In genomic region chr8:56550558-56551360, GRCm38 (mm10) we compare ENCODE assay signal across 8 mouse cellular contexts. TPM values are rescaled to one million over a fixed set of nuclear protein-coding genes. Genes with fewer than 3 reads are reported as not detected.
DNase-seq lines count a peak whose midpoint lies in the region; ATAC-seq and TF ChIP-seq lines count a peak whose summit lies in the region.

TSS of gene Cep44 (minus strand) at chr8:56551047.
TSS of gene Fbxo8 (plus strand) at chr8:56551090.

- H3K27me3 ChIP-seq in E14TG2a.4 (ENCODE audit: insufficient read depth, low read length), result no peaks in the 10 kb centered on the region
- H3K27me3 ChIP-seq in forebrain, embryonic 12.5 days, result no peaks in the 10 kb centered on the region
- H3K27me3 ChIP-seq in heart, postnatal 0 days (ENCODE audit: control insufficient read depth, insufficient read depth, low read length), result no peaks in the 10 kb centered on the region
- no peaks in the 10 kb centered on the region for H3K27me3 ChIP-seq in liver, embryonic 16.5 days (ENCODE audit: control insufficient read depth, insufficient read depth, low read depth, low read length)
- no peaks in the 10 kb centered on the region for H3K27me3 ChIP-seq in neural tube, embryonic 13.5 days
- no peaks in the 10 kb centered on the region for H3K27me3 ChIP-seq in testis, adult 2 months (ENCODE audit: control insufficient read depth, insufficient read depth, low read length)

- peak; percentile 76 for DNase-seq in c-Kit-positive CD71-positive TER-119-positive erythroid progenitor cells, embryonic 14.5 days (ENCODE audit: low spot score)
- DNase-seq in heart, postnatal 0 days (ENCODE audit: low spot score), result peak; percentile 78
- peak; percentile 84 to 91 for DNase-seq in kidney, postnatal 4 days

- H3K4me2 ChIP-seq in forebrain, embryonic 12.5 days, result peak within 1 kb of the TSS; percentile 62
- peak within 1 kb of the TSS; percentile 87 for H3K4me2 ChIP-seq in heart, postnatal 0 days (ENCODE audit: low read depth, low read length)
- H3K4me2 ChIP-seq in liver, embryonic 16.5 days (ENCODE audit: low read depth, low read length), result peak within 1 kb of the TSS; percentile 81
- peak within 1 kb of the TSS; percentile 72 for H3K4me2 ChIP-seq in neural tube, embryonic 13.5 days

- peaks cover 16% of the 10 kb centered on the region for H3K4me1 ChIP-seq in E14TG2a.4 (replicated peaks; ENCODE audit: low read depth, low read length)
- H3K4me1 ChIP-seq in forebrain, embryonic 12.5 days, result peaks cover 12% of the 10 kb centered on the region
- H3K4me1 ChIP-seq in heart, postnatal 0 days (ENCODE audit: control insufficient read depth, insufficient read depth), result peaks cover 13% of the 10 kb centered on the region
- peaks cover 9% of the 10 kb centered on the region for H3K4me1 ChIP-seq in liver, embryonic 16.5 days (ENCODE audit: control insufficient read depth, low read depth, low read length)
- H3K4me1 ChIP-seq in neural tube, embryonic 13.5 days (replicated peaks), result peaks cover 19% of the 10 kb centered on the region
- peaks cover 4% of the 10 kb centered on the region; the same call in 1 of the 2 replicates for H3K4me1 ChIP-seq in testis, adult 2 months (ENCODE audit: control insufficient read depth, insufficient read depth, low read length)

- no peak for TF ChIP-seq EP300 in heart, postnatal 0 days (IDR thresholded peaks at IDR 0.05; ENCODE audit: low read depth)

- no peak for TF ChIP-seq CTCF in E14TG2a.4 (conservative IDR thresholded peaks at IDR 0.05; ENCODE audit: low read length)
- no peak for TF ChIP-seq CTCF in heart, postnatal 0 days (IDR thresholded peaks at IDR 0.05; ENCODE audit: low read depth)
- no peak for TF ChIP-seq CTCF in testis, adult 2 months (IDR thresholded peaks at IDR 0.05; ENCODE audit: control insufficient read depth, insufficient read depth, insufficient replicate concordance, low read depth, low read length)

- H3K9ac ChIP-seq in forebrain, embryonic 12.5 days, result peak within 1 kb of the TSS; percentile 77
- H3K9ac ChIP-seq in heart, postnatal 0 days (replicated peaks; ENCODE audit: low read depth, low read length), result peak within 1 kb of the TSS; percentile 83
- H3K9ac ChIP-seq in liver, embryonic 16.5 days (ENCODE audit: low read depth, low read length), result peak within 1 kb of the TSS; percentile 86
- H3K9ac ChIP-seq in neural tube, embryonic 13.5 days, result peak within 1 kb of the TSS; percentile 84

- H3K9me3 ChIP-seq in E14TG2a.4 (ENCODE audit: low read length), result no peaks in the 10 kb centered on the region
- no peaks in the 10 kb centered on the region for H3K9me3 ChIP-seq in forebrain, embryonic 12.5 days
- H3K9me3 ChIP-seq in heart, postnatal 0 days (replicated peaks; ENCODE audit: control insufficient read depth, low read length), result no peaks in the 10 kb centered on the region
- no peaks in the 10 kb centered on the region for H3K9me3 ChIP-seq in liver, embryonic 16.5 days (replicated peaks; ENCODE audit: control insufficient read depth, low read length)
- H3K9me3 ChIP-seq in neural tube, embryonic 13.5 days, result no peaks in the 10 kb centered on the region

- peak; percentile 92 for ATAC-seq in forebrain, embryonic 12.5 days (ENCODE audit: low FRiP score)
- peak; percentile 81 for ATAC-seq in heart, postnatal 0 days (ENCODE audit: insufficient read depth, low read depth)
- peak; percentile 77 for ATAC-seq in liver, embryonic 16.5 days (ENCODE audit: low read depth)
- ATAC-seq in neural tube, embryonic 13.5 days (ENCODE audit: low read depth), result peak; percentile 96

- H3K27ac ChIP-seq in forebrain, embryonic 12.5 days, result peak within 1 kb of the TSS; percentile 75
- H3K27ac ChIP-seq in heart, postnatal 0 days (ENCODE audit: low read depth), result peak within 1 kb of the TSS; percentile 96
- peak within 1 kb of the TSS; percentile 84 for H3K27ac ChIP-seq in liver, embryonic 16.5 days (ENCODE audit: low read length)
- peak within 1 kb of the TSS; percentile 88 for H3K27ac ChIP-seq in neural tube, embryonic 13.5 days (replicated peaks)
- H3K27ac ChIP-seq in testis, adult 2 months (ENCODE audit: control insufficient read depth, insufficient read depth, low read depth, low read length), result peak within 1 kb of the TSS; percentile 96

- under 1% methylated on average over 53 of the region's 53 CpGs for WGBS in forebrain, embryonic 12.5 days
- WGBS in heart, postnatal 0 days, result under 1% methylated on average over 53 of the region's 53 CpGs
- WGBS in liver, embryonic 16.5 days (ENCODE audit: insufficient replicate concordance), result under 1% methylated on average over 53 of the region's 53 CpGs
- under 1% methylated on average over 53 of the region's 53 CpGs for WGBS in neural tube, embryonic 13.5 days

- peak within 1 kb of the TSS; percentile 96 for H3K4me3 ChIP-seq in E14TG2a.4 (replicated peaks; ENCODE audit: low read length)
- peak within 1 kb of the TSS; percentile 90 for H3K4me3 ChIP-seq in forebrain, embryonic 12.5 days (replicated peaks)
- peak within 1 kb of the TSS; percentile 94 for H3K4me3 ChIP-seq in heart, postnatal 0 days (ENCODE audit: low read depth, low read length)
- H3K4me3 ChIP-seq in liver, embryonic 16.5 days (ENCODE audit: low read depth, low read length), result peak within 1 kb of the TSS; percentile 70
- peak within 1 kb of the TSS; percentile 86 for H3K4me3 ChIP-seq in neural tube, embryonic 13.5 days
- H3K4me3 ChIP-seq in testis, adult 2 months (ENCODE audit: control insufficient read depth, low read depth, low read length), result peak within 1 kb of the TSS; percentile 94

- H3K36me3 ChIP-seq in E14TG2a.4 (ENCODE audit: insufficient read depth, low read length), result peaks cover 12% of the 10 kb centered on the region
- H3K36me3 ChIP-seq in forebrain, embryonic 12.5 days (replicated peaks), result no peaks in the 10 kb centered on the region
- no peaks in the 10 kb centered on the region for H3K36me3 ChIP-seq in heart, postnatal 0 days (replicated peaks; ENCODE audit: control insufficient read depth, insufficient read depth, low read length)
- H3K36me3 ChIP-seq in liver, embryonic 16.5 days (ENCODE audit: control insufficient read depth, insufficient read depth), result no peaks in the 10 kb centered on the region; the same call in 1 of the 2 replicates
- H3K36me3 ChIP-seq in neural tube, embryonic 13.5 days, result no peaks in the 10 kb centered on the region
- no peaks in the 10 kb centered on the region for H3K36me3 ChIP-seq in testis, adult 2 months (ENCODE audit: control insufficient read depth, insufficient read depth, low read length)

- TF ChIP-seq POLR2A in testis, adult 2 months (IDR thresholded peaks at IDR 0.05; ENCODE audit: control insufficient read depth, low read depth, low read length), result peak; percentile 56

RNA-seq across cellular contexts. Expression of gene Cep44, which starts in this region (rescaled TPM):
- 39.3 and 41.4 TPM in 2 replicates for polyA plus RNA-seq in forebrain, embryonic 12.5 days (2016; fragmentation: Nextera tagmentation; extraction: Ambion mirVana)
- 14.4 and 33.5 TPM in 2 replicates for total RNA-seq in heart, postnatal 0 days (2014; rRNA removed; ENCODE audit: low replicate concordance)
- 16.6 and 17.3 TPM in 2 replicates for polyA plus RNA-seq in heart, postnatal 0 days (2015; fragmentation: Nextera tagmentation; extraction: Ambion mirVana)
- 15.2 and 18.7 TPM in 2 replicates for polyA plus RNA-seq in liver, embryonic 16.5 days (2015; fragmentation: Nextera tagmentation; extraction: Ambion mirVana)
- polyA plus RNA-seq in neural tube, embryonic 13.5 days (2015; fragmentation: Nextera tagmentation; extraction: Ambion mirVana), result 25.9 and 28.6 TPM in 2 replicates
- polyA plus RNA-seq in testis, adult 2 months (2012; rRNA removed), result 30.0 and 34.5 TPM in 2 replicates

RNA-seq across cellular contexts. Expression of gene Fbxo8, which starts in this region (rescaled TPM):
- polyA plus RNA-seq in forebrain, embryonic 12.5 days (2016; fragmentation: Nextera tagmentation; extraction: Ambion mirVana), result 32.7 and 36.6 TPM in 2 replicates
- total RNA-seq in heart, postnatal 0 days (2014; rRNA removed; ENCODE audit: low replicate concordance), result 51.4 and 53.5 TPM in 2 replicates
- polyA plus RNA-seq in heart, postnatal 0 days (2015; fragmentation: Nextera tagmentation; extraction: Ambion mirVana), result 51.6 and 59.0 TPM in 2 replicates
- polyA plus RNA-seq in liver, embryonic 16.5 days (2015; fragmentation: Nextera tagmentation; extraction: Ambion mirVana), result 35.4 and 36.7 TPM in 2 replicates
- 39.5 and 42.7 TPM in 2 replicates for polyA plus RNA-seq in neural tube, embryonic 13.5 days (2015; fragmentation: Nextera tagmentation; extraction: Ambion mirVana)
- 5.4 and 8.1 TPM in 2 replicates for polyA plus RNA-seq in testis, adult 2 months (2012; rRNA removed)

Comparison
In these comparisons a context has a peak if more than half of its experiments do, and no peak if none do; other contexts are left out.
1. Peak in every context shown above with its lines: DNase-seq, ATAC-seq, H3K4me3 ChIP-seq and H3K27ac ChIP-seq.